Mouse (Mus musculus) heart, embryonic 14.5 days (tissue): ENCODE results near the gene Ccser1. TPM values are rescaled to one million over a fixed set of nuclear protein-coding genes. Genes with fewer than 3 reads are reported as not detected.

Experiments used
- ATAC-seq: fragments of 200-750 bp; cut with Nextera tagmentation; 2 replicates; pipeline ENCODE4 v1.8.0; 2017; ENCODE audit warnings: low read depth, moderate TSS enrichment; ENCODE audit not compliant: insufficient number of reproducible peaks, insufficient read depth, low FRiP score
- H3K27ac ChIP-seq, 2 experiments: fragments of 200-500 bp in 1 of 2; fragments of 300-500 bp in 1 of 2; sonication (generic) in 1 of 2; replicated peaks in 1 of 2; 2 replicates each; pipeline ENCODE4 v1.5.1; 2012 to 2014; ENCODE audit warnings: low read depth in 2 of 2, low read length in 2 of 2, control low read depth in 1 of 2, mild to moderate bottlenecking in 1 of 2, mixed read lengths in 1 of 2; ENCODE audit not compliant: control insufficient read depth in 1 of 2, insufficient read depth in 1 of 2
- H3K27me3 ChIP-seq: fragments of 300-500 bp; sonication (generic); 2 replicates; pipeline ENCODE4 v1.6.1; 2014; ENCODE audit warnings: mild to moderate bottlenecking, low read length, control low read depth; ENCODE audit not compliant: control insufficient read depth, insufficient read depth
- H3K36me3 ChIP-seq: fragments of 300-500 bp; sonication (generic); 2 replicates; pipeline ENCODE4 v1.6.1; 2014; ENCODE audit warnings: mild to moderate bottlenecking, control low read depth, low read length, mixed read lengths; ENCODE audit not compliant: control insufficient read depth, insufficient read depth
- H3K4me1 ChIP-seq, 2 experiments: fragments of 200-500 bp in 1 of 2; fragments of 300-500 bp in 1 of 2; sonication (generic) in 1 of 2; 2 replicates each; pipeline ENCODE4 v1.6.1; 2012 to 2014; ENCODE audit warnings: low read length in 2 of 2, control low read depth in 1 of 2, mixed read lengths in 1 of 2; ENCODE audit not compliant: control insufficient read depth in 2 of 2, insufficient read depth in 2 of 2
- H3K4me2 ChIP-seq: fragments of 300-500 bp; sonication (generic); 2 replicates; pipeline ENCODE4 v1.6.1; 2014; ENCODE audit warnings: mild to moderate bottlenecking, low read length
- H3K4me3 ChIP-seq, 2 experiments: fragments of 200-500 bp in 1 of 2; fragments of 300-500 bp in 1 of 2; sonication (generic) in 1 of 2; 2 replicates each; pipeline ENCODE4 v1.5.1; 2012 to 2014; ENCODE audit warnings: low read length in 2 of 2, mild to moderate bottlenecking in 2 of 2, control low read depth in 1 of 2, low read depth in 1 of 2, moderate library complexity in 1 of 2; ENCODE audit not compliant: control insufficient read depth in 1 of 2, insufficient read depth in 1 of 2
- H3K9ac ChIP-seq: fragments of 300-500 bp; sonication (generic); 2 replicates; pipeline ENCODE4 v1.6.1; 2014; ENCODE audit warnings: mild to moderate bottlenecking, low read length
- H3K9me3 ChIP-seq: fragments of 300-500 bp; sonication (generic); 2 replicates; pipeline ENCODE4 v1.6.1; 2016; ENCODE audit warnings: low read length, control low read depth; ENCODE audit not compliant: control insufficient read depth
- WGBS: fragments of 180-500 bp; shearing (Covaris S2); extraction: QIAGEN DNeasy Blood & Tissue Kit; methylation state at CpG from one replicate; pipeline ENCODE4 v1.1.7; 2014; 5-methylcytosine and 5-hydroxymethylcytosine counted together
- polyA plus RNA-seq: library from polyadenylated mRNA; unstranded; fragments of >200 nt; fragmentation: Nextera tagmentation; extraction: Ambion mirVana; gene quantifications from 2 replicates; pipeline ENCODE4 v1.2.1, GENCODE M21; 2014

The Ccser1 gene
- polyA plus RNA-seq, 1 experiment from 2014 or later, result 3.7 TPM

DNA sequence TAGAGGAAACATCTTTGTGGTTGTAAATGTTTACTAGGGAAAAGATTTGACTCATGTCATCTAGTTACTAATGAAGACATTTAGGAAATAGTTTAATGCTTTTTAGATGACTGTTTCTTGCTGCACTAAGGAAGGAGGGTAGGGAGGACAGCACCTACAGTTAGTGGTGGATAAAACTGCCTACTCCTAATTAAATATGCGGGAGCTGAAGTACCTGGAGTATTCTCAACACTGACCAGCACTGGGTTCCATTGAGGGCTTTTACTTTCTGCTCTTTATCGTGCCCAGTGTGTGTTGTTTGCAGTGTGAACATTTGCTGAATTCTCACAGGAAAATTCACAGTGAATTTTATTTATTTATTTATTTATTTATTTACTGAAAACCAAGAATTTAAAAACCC, 341.5 kb downstream of the Ccser1 start:
- Histone ChIP-seq H3K9me3 (no peaks in the 10 kb centered on the region), H3K4me3 (no peak overlapping the region), H3K27me3 (no peaks in the 10 kb centered on the region), H3K9ac (no peak overlapping the region), H3K4me1 (no peaks in the 10 kb centered on the region), H3K36me3 (no peaks in the 10 kb centered on the region), H3K27ac (no peak overlapping the region), H3K4me2 (no peak overlapping the region)
- WGBS, result 75% methylated on average over 2 of the region's 2 CpGs
- no peak for ATAC-seq

DNA sequence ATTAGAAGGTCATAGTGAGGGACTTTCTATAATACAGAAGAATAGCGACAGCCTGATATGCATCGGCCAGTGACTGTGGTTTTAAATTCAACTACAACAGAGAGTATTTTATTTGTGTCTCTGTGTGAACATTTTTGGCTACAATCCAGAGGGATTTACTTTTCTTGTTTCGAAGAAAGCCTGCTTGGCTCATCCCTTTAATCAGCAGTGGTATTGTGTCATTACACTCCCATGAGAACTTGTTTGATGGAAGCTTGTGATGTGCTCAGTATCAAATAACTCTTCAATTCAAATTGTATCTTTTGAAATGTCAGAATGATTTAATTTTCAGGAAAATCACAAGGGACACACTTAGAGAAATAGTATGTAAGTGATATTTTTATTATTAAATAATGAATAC, 342.0 kb downstream of the Ccser1 start:
- no peaks in the 10 kb centered on the region for H3K4me1 ChIP-seq
- H3K4me3 ChIP-seq, result no peak overlapping the region
- no peak for ATAC-seq
- no peak overlapping the region for H3K4me2 ChIP-seq
- no peaks in the 10 kb centered on the region for H3K9me3 ChIP-seq
- H3K9ac ChIP-seq, result no peak overlapping the region
- H3K27me3 ChIP-seq, result no peaks in the 10 kb centered on the region
- no peak overlapping the region for H3K27ac ChIP-seq
- 73% methylated on average over 3 of the region's 3 CpGs for WGBS
- no peaks in the 10 kb centered on the region for H3K36me3 ChIP-seq

DNA sequence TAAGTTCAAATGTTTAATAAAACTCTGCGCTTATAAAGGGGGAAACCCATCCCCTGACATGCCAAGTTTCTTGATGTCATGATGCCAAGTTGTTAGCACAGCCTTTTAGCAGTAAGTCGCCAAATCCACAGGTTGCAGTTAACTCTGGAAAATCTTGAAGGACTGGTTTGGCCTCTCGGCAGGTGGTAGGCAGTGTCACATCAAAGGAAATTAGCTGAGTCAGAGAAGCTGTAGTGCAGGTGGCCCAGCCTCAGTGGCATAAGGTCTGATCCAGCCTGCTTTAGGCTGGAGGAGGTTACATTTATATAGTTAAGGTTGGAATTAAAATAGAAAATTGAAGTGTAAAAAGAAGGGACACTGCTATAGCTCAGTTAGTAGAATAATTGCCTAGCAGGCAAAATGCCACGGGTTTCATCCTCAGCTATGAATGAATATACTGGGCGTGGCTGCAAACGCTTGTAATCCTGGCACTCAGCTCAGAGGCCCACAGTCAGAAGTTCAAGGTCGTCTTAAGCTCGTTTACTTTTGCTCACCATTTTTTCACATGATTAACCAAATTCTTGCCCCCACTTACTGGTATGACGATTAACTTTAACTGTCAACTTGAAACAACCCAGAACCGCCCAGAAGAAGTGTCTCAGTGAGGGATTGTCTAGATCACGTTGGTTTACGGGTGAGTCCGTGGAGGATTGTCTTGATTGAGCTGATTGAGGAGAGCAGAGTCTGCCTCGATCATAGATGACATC, 343.8 kb downstream of the Ccser1 start:
- H3K9ac ChIP-seq, result no peak overlapping the region
- 38% methylated on average over 14 of the region's 14 CpGs for WGBS
- H3K4me3 ChIP-seq, result no peak overlapping the region
- H3K4me1 ChIP-seq, result no peaks in the 10 kb centered on the region
- no peaks in the 10 kb centered on the region for H3K9me3 ChIP-seq
- no peak overlapping the region for H3K4me2 ChIP-seq
- H3K36me3 ChIP-seq, result no peaks in the 10 kb centered on the region
- H3K27me3 ChIP-seq, result no peaks in the 10 kb centered on the region
- H3K27ac ChIP-seq, result no peak overlapping the region
- no peak for ATAC-seq

DNA sequence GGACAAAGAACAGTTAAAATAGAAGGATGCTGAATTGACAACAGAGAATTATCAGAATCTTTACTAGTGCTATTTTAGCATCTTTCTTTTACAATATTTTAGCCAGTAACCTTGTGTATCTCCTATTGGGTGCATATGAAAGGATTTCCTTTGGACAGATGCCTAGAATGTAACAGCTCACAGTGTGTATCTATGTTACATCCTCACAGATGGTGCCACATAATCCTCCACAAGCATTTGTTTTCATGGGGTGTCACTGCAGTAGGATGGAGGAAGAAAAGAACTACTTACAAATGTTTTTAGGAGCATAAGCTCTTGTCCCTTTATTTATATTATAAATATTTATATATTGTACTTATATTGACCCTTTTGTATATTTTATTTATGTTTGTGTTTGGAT, 360.6 kb downstream of the Ccser1 start:
- no peak overlapping the region for H3K27ac ChIP-seq
- no peak overlapping the region for H3K4me3 ChIP-seq
- no peaks in the 10 kb centered on the region for H3K9me3 ChIP-seq
- no peaks in the 10 kb centered on the region for H3K27me3 ChIP-seq
- H3K4me2 ChIP-seq, result no peak overlapping the region
- no peak overlapping the region for H3K9ac ChIP-seq
- H3K4me1 ChIP-seq, result no peaks in the 10 kb centered on the region
- no peak for ATAC-seq
- no peaks in the 10 kb centered on the region for H3K36me3 ChIP-seq

DNA sequence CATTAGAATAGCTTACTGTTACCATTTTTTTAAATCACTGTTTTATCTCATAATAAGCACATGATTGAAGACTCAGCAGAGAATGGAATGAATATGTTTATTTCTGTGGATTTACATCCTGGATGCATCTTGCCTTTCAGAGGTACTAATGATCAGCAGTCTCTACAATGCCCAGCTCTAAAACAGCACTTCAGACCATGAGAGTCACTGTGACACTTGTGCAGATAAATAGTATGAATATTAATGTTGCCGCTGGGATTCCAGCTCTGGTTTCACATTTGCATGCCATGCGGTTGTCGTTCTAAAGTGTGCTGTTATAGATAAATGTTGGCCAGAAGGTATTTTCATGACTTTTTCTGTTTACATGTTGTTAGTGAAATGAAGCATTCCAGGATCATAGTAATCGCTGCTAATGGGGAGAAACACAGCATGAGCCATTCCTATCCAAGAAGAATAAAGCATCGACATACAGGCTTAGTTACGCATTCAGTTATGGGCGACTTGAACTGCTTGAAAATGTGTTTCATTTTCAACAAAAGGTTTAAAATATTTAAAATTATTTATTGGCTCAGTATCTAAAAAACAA, 363.4 kb downstream of the Ccser1 start:
- Histone ChIP-seq H3K4me3 (no peak overlapping the region), H3K27ac (no peak overlapping the region), H3K9ac (no peak overlapping the region), H3K36me3 (no peaks in the 10 kb centered on the region), H3K4me1 (no peaks in the 10 kb centered on the region), H3K27me3 (no peaks in the 10 kb centered on the region), H3K9me3 (no peaks in the 10 kb centered on the region), H3K4me2 (no peak overlapping the region)
- WGBS, result 85% methylated on average over 7 of the region's 7 CpGs
- ATAC-seq, result no peak

DNA sequence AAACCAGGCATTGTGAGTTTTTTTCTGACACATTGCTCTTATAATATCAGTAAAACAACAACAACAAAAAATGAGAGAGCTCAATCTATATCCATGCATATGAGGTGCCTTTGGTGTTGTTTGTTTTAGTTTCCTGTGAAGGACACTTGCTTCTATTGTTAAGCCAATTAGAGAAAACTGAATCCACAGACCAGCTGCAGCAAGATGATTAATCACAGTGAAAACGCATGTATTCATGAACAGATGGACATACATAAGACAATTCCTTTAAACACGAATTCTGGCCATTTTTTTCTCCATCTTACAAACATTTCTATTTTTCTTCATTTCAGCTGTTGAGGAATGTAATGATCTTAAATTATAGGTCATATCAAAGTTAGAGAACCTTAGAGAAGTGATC, 387.4 kb downstream of the Ccser1 start:
- Histone ChIP-seq H3K36me3 (no peaks in the 10 kb centered on the region), H3K9me3 (no peaks in the 10 kb centered on the region), H3K4me3 (no peak overlapping the region), H3K9ac (no peak overlapping the region), H3K4me1 (no peaks in the 10 kb centered on the region), H3K27me3 (no peaks in the 10 kb centered on the region), H3K27ac (no peak overlapping the region), H3K4me2 (no peak overlapping the region)
- WGBS, result 71% methylated on average over 2 of the region's 2 CpGs
- ATAC-seq, result no peak

DNA sequence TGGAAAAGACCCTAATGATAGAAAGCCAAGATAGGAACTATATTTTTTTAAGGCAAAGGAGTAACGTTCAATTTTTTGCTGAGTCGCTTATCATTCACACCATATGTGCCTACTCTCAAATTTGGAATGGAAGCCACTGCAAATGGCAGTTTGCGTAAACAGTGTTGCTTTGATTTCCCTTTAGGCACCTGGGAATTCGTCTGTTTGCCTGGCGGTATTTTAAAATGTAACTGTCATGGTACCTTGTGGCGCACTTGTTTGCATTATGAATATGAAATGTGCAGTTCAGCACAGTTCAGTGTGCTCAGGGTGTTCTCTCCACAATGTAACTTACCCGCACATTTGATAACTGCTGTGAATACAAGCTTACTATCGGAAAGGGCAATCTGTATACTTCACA, 387.8 kb downstream of the Ccser1 start:
- no peak overlapping the region for H3K4me2 ChIP-seq
- no peaks in the 10 kb centered on the region for H3K9me3 ChIP-seq
- H3K4me3 ChIP-seq, result no peak overlapping the region
- no peaks in the 10 kb centered on the region for H3K36me3 ChIP-seq
- H3K27ac ChIP-seq, result no peak overlapping the region
- no peak for ATAC-seq
- no peaks in the 10 kb centered on the region for H3K27me3 ChIP-seq
- 86% methylated on average over 8 of the region's 8 CpGs for WGBS
- no peaks in the 10 kb centered on the region for H3K4me1 ChIP-seq
- H3K9ac ChIP-seq, result no peak overlapping the region

DNA sequence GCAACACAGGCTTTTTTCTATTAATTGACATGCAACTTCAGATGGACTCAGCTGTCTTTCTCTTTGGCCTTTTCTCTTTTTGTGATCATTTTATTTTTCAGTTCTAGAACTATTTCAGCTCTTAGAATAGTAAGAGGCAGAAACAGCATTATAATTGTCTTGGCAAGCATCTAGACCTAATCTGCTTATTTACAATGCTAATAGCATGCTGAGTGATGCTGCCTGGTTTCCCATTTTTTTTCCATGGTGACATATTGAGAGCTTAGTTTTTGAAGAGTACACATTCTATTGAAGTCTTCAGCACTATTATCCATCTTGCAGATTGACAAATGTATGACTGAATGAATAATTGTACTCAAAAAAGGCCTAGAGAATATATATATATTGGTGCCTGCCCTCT, 401.6 kb downstream of the Ccser1 start:
- H3K27me3 ChIP-seq, result no peaks in the 10 kb centered on the region
- H3K9ac ChIP-seq, result no peak overlapping the region
- no peak overlapping the region for H3K27ac ChIP-seq
- no peaks in the 10 kb centered on the region for H3K9me3 ChIP-seq
- no peak overlapping the region for H3K4me3 ChIP-seq
- no peak for ATAC-seq
- H3K4me1 ChIP-seq, result no peaks in the 10 kb centered on the region
- H3K4me2 ChIP-seq, result no peak overlapping the region
- no peaks in the 10 kb centered on the region for H3K36me3 ChIP-seq
